Mouse (Mus musculus) layer of hippocampus, adult 9-11 months (tissue): ENCODE measurements around the gene Cstf1.

Source experiments
- DNase-seq: peaks from one replicate; pipeline ENCODE4 v3.0.0; 2022

Gene Cstf1

GRCm38 (mm10) chr2:172430609-172431008, 60.1 kb downstream of the Cstf1 start:
- no peak for DNase-seq
